Mouse (Mus musculus): ENCODE results near the gene Znhit6. TPM values are rescaled to one million over a fixed set of nuclear protein-coding genes. Genes with fewer than 3 reads are reported as not detected.

Znhit6 gene
- total RNA-seq (2014; fragmentation: Nextera tagmentation) = 30.4 and 30.9 TPM in 2 replicates
- total RNA-seq (2017) = 25.6 and 30.2 TPM in 2 replicates

- ATAC-seq (replicated peaks; ENCODE audit: poor library complexity, severe bottlenecking) = peak; percentile 89
Observed at GRCm38 (mm10) chr3:145575743-145576481, at the start of gene Znhit6. Znhit6 (plus strand) TSS chr3:145576205.

DNA sequence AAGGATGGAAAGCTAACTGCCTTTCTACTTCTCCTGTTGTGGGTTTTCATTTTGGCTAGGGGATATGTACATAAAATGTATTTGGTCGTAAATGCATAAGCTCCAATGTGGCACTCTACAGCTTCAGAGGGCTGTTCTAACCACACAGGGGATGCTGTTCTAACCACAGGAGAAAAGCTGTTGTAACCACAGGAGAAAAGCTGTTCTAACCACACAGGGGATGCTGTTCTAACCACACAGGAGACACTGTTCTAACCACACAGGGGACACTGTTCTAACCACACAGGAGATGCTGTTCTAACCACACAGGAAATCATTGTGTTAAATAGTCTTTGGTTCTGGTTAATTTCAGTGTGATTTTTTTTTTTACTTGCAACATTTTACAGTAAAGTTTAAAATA, 38.1 kb upstream of the Znhit6 start:
- peak; percentile 35 for ATAC-seq (replicated peaks; ENCODE audit: poor library complexity, severe bottlenecking)

DNA sequence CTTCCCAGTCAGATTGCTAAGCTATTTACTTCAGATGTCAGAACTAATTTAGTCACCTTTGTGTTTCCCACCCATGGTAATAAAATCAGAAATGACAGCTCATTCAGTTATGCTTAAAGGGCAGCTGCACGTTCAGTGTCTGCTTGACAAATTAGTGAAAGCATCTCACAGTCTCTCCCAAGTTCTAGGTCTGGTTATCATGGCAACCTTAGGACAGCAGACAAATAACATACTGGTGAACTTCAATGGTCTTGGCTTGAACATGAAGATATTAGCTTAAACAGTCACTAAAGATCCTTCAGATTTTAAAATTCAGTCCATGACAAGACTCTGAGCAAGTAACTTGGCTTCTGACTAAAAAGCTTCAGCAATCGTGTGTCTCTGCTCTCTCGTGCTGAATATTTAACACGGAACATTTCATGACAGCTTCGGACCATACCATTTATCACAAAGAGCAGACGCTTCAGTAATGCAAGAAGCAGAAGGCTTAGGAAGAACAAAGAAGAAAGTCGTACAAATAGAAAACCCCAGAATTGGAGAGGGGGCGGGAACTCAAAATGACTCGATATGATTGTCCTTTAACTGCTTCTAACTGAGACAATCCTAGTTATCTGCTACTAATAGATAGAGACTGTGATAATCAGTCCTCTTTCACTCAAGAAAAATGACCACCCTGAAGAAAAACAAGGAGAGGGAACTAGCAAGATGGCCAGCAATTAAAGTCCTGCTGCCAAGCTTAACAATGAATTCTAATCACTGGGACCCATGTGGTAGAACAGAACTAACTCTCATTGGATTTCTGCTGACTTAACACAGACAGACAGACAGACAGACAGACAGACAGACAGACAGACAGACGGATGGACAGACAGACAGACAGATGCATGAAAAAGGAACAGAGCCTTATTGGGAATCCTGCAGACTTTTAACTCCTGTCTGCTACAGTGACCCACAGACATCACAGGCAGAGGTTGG, 27.3 kb upstream of the Znhit6 start:
- no peak for ATAC-seq (replicated peaks; ENCODE audit: poor library complexity, severe bottlenecking)

- ATAC-seq (replicated peaks; ENCODE audit: poor library complexity, severe bottlenecking) = no peak
Observed at GRCm38 (mm10) chr3:145550216-145550615, 25.8 kb upstream of the Znhit6 start.

GRCm38 (mm10) chr3:145554388-145554787, 21.6 kb upstream of the Znhit6 start:
- ATAC-seq (replicated peaks; ENCODE audit: poor library complexity, severe bottlenecking) = no peak

- ATAC-seq (replicated peaks; ENCODE audit: poor library complexity, severe bottlenecking) = no peak
Observed at GRCm38 (mm10) chr3:145556206-145556605, 19.8 kb upstream of the Znhit6 start.

GRCm38 (mm10) chr3:145559675-145560074, 16.3 kb upstream of the Znhit6 start:
- no peak for ATAC-seq (replicated peaks; ENCODE audit: poor library complexity, severe bottlenecking)

DNA sequence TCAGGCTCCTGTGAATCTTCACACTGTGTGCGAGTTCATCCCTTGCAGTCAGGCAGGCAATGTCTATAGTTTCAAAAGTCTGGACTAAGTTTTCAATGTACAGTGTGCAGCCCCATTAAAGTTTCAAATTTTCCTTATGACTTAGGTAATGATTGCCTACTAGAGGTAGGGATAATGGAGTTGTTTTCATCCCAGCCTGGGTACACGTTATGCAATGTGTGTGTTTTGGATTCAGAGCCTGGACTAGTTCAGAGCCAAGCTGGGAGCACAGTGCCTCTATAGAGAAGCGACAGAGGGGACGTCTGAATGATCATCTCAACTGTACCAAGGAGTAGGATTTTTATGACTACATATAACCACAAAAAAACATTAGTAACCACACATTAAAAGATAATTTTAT, 15.9 kb upstream of the Znhit6 start:
- no peak for ATAC-seq (replicated peaks; ENCODE audit: poor library complexity, severe bottlenecking)

- ATAC-seq (replicated peaks; ENCODE audit: poor library complexity, severe bottlenecking) = no peak
Observed at GRCm38 (mm10) chr3:145574468-145574867, 1.5 kb upstream of the Znhit6 start.

GRCm38 (mm10) chr3:145575340-145575739, 665 bp upstream of the Znhit6 start:
- peak; percentile 46 for ATAC-seq (replicated peaks; ENCODE audit: poor library complexity, severe bottlenecking)

GRCm38 (mm10) chr3:145576482-145576822, 447 bp downstream of the Znhit6 start:
- ATAC-seq (replicated peaks; ENCODE audit: poor library complexity, severe bottlenecking) = no peak; the same call in 1 of the 2 replicates

GRCm38 (mm10) chr3:145576876-145577275, 871 bp downstream of the Znhit6 start:
- ATAC-seq (replicated peaks; ENCODE audit: poor library complexity, severe bottlenecking) = 0 out of 2 replicates have a peak, but pooled peaks have one; percentile 3

DNA sequence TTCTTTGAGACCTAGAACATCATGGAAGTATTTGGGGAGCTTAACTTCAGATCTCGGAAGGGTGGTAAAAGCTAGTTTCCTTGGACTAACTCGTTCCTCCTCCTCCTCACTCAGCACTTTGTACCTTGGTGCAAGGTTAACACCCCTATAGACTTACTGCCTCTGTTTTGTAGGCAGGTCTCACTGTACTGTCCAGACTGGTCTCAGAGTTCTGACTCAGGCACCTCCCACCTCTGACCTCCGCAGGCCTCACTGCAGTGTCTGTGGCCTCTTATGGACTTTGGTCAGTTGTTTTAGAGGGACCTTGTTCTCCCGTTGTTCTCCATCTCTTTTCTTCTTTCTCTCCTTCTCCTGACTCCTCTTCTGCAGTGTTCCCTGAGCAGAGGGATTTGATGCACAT, 7.0 kb downstream of the Znhit6 start:
- no peak for ATAC-seq (replicated peaks; ENCODE audit: poor library complexity, severe bottlenecking)

GRCm38 (mm10) chr3:145583522-145584200, 7.7 kb downstream of the Znhit6 start:
- ATAC-seq (replicated peaks; ENCODE audit: poor library complexity, severe bottlenecking) = no peak

DNA sequence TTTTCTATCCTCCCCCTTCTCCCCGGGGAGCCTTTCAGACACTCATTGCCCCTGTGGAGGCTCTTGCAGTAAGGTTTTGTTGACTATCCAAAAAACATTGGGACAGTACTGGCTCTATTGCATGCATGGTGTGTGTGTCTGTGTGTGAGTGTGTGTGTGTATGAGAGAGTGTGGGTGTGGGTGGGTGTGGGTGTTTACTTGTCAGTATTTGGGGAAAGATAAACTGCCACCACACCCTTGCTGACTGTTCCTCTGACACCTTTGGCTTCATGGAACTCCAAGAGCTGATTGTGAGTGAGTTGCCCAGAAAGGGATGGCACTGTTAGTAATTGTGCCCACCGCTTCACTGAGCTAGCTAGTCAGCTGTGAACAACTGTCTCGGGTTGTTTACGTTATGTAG, 14.6 kb downstream of the Znhit6 start:
- ATAC-seq (replicated peaks; ENCODE audit: poor library complexity, severe bottlenecking) = no peak

- no peak for ATAC-seq (replicated peaks; ENCODE audit: poor library complexity, severe bottlenecking)
Observed at GRCm38 (mm10) chr3:145591841-145592542, 16.0 kb downstream of the Znhit6 start.

GRCm38 (mm10) chr3:145595354-145595753, 19.3 kb downstream of the Znhit6 start:
- peak; percentile 35 for ATAC-seq (replicated peaks; ENCODE audit: poor library complexity, severe bottlenecking)

DNA sequence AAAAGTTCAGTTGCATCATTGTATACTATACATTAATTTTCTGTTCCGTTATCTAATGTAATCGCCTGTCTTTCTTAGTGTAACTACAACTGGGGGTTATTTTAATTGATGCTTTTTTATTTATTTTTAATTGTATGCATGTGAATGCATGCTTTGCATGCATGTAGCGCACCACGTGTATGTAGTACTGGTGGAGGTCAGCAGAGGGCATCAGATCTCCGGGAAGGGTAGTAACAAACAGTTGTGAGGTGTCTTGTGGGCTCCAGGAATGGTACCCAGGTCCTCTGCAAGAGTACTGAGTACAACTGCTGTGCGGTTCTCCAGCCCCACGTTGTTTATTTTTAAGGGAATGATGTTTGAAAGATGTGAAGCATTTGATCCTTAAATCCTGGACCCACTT, 23.1 kb downstream of the Znhit6 start:
- no peak; the same call in 1 of the 2 replicates for ATAC-seq (replicated peaks; ENCODE audit: poor library complexity, severe bottlenecking)

DNA sequence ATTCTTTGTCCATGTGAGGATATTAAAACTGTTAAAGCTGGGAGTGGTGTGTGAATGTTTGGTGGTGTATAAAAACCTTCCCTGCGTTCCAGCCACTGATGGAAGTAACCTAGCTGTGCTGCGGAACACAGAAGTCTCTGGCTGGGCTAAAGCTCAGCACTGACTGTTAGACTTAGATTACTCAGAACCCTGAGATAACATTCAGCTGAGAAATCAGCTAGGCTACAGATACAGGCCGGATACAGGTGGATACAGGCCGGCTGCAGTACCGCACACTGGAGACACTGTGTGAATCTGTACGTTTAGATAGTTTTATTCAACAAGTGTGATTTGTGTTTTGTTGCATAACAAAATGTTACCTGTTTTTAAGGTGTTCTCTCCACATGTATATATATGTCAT, 24.8 kb downstream of the Znhit6 start:
- ATAC-seq (replicated peaks; ENCODE audit: poor library complexity, severe bottlenecking) = no peak

DNA sequence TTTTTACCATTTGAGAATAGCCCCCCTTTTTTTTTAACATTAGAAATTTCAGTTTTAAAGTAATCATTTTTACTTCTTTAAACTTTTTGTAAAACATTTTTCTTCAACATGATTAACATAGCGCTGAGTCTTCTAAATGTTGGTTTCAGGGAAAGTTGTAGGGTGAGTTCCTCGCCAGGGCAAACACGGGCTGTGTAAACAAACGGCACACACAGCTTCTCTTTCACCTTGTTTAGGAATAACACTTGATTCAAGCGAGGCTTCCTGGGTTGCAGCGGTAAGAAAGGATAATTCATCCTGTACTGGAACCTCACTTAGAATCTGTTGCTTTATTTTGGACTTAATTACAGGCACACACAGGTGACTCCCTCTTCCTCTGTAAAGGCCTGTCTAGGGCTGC, 25.3 kb downstream of the Znhit6 start:
- no peak for ATAC-seq (replicated peaks; ENCODE audit: poor library complexity, severe bottlenecking)
